Mouse (Mus musculus) embryonic fibroblast, embryonic 13.5 days (primary cell): ENCODE results near the gene Dntt.

ENCODE experiments used
- CTCF ChIP-seq: IDR thresholded peaks from 2 replicates; pipeline ENCODE4 v1.5.1; 2011; ENCODE audit warnings: mild to moderate bottlenecking, control low read depth, low read length, moderate library complexity, borderline replicate concordance; ENCODE audit not compliant: insufficient read depth
- POLR2A ChIP-seq: IDR thresholded peaks from 2 replicates; pipeline ENCODE4 v1.6.1; 2011; ENCODE audit warnings: low read depth, mild to moderate bottlenecking, control low read depth, low read length, moderate library complexity

DNA sequence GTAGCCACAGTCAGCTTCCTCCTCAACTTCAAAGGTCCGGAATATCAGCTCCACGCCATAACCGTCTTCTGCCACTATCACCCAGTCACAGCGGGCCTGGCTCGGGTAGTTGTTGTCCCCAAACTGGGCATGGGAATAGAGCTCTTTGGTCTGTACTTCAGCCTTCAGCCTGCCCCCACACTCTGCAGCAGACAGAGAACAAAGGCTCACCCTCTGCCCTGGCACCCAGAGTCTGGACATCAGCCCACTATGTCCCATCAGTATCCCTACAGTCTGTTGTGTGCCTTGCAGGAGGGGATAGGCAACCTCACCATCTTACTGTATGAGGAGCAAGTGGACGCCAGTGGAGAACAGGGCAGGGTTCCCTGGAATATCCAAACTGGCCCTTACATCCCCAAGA is 57.2 kb downstream of the Dntt start:
- TF ChIP-seq POLR2A (no peak), CTCF (no peak)
